Mouse (Mus musculus) E14TG2a.4 (cell line): Measurements from ENCODE around the gene Wipf1.

Experiments used
- CTCF ChIP-seq: conservative IDR thresholded peaks from 2 replicates; pipeline ENCODE4 v1.5.1; 2014; ENCODE audit warnings: low read length
- NANOG ChIP-seq: IDR thresholded peaks from 2 replicates; pipeline ENCODE4 v1.6.1; 2014; ENCODE audit warnings: borderline replicate concordance, low read length, mixed read lengths

- TF ChIP-seq CTCF (no peak), NANOG (no peak)
These were observed 42.4 kb upstream of the Wipf1 start for GRCm38 (mm10) chr2:73571901-73572300.
